ENCODE assay signal across 17 mouse cellular contexts in the genomic region with DNA sequence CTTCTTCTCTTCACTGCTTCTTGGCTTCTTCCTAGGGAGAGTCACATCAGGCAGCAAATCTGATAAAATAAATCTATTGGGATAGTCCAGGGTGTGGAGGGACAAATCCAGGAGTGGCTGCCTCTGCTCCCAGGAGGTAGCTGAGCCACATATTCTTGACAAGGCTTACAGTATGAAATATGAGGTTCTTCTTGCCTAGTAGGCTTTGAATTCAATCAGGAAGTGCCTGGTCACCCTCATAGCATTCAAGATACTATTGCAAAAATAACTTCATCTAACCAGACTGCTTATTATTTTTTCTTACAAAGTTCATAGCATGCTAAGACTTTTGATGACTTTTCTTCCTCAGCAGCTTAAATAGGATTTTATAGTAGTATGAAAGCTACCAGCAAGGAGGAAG.
"Had no signal": no experiment of that assay in that cellular context is flagged by ENCODE, and none has a peak within 500 bp of the region (broad histone marks: within the 10 kb centered on the region; RNA-seq: fewer than 3 reads in every experiment).

No protein-coding gene starts in this region.

- DNase-seq: retina, postnatal 1 day; right cerebral cortex, adult 18-20 months; right cerebral cortex, postnatal 14 days; right cerebral cortex, postnatal 25 days; right cerebral cortex, postnatal 4 days; spleen, adult 18-20 months; thymus, adult 18-20 months; thymus, adult 2 months; thymus, postnatal 14 days; thymus, postnatal 25 days; thymus, postnatal 36 days; thymus, postnatal 4 days had no signal

- H3K27ac ChIP-seq: neural tube, embryonic 12.5 days; neural tube, embryonic 13.5 days; neural tube, embryonic 15.5 days; stomach, embryonic 15.5 days; stomach, postnatal 0 days had no signal

- H3K4me3 ChIP-seq: neural tube, embryonic 12.5 days; neural tube, embryonic 13.5 days; neural tube, embryonic 15.5 days; stomach, embryonic 15.5 days had no signal
